Mouse (Mus musculus) pancreas, adult 10 weeks (tissue): ENCODE results near the gene Cyp2d9. TPM values are rescaled to one million over a fixed set of nuclear protein-coding genes. Genes with fewer than 3 reads are reported as not detected.

Experiments
- polyA plus RNA-seq: library from polyadenylated mRNA; stranded (reverse); fragments of 350-450 nt; fragmentation: Illumina TruSeq; extraction: RNeasy Lipid Tissue Mini Kit (QIAGEN cat#74804); gene quantifications from one replicate; pipeline ENCODE4 v1.2.3, GENCODE M21; 2015; ENCODE audit warnings: low read depth, low replicate concordance; ENCODE audit not compliant: insufficient read depth

Gene Cyp2d9
- not detected for polyA plus RNA-seq

DNA sequence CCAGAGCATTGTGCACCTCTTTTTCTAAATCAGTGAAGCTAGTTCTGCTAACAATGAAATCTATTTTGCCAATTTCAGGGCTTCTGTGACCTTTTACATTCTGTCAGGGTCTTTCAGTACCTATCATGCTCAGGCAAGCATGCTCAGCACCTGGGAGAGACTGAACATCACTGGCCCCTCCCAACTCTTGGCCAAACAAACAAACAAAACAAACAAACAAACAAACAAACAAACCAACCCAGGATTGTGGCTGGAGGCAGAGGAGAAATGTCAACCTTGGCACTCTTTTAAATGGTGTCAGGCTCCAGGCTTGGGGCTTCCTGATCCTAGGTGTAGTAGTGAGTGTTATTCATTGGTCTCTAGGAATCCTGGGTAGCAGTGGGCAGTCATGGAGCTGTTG, at the start of gene Cyp2d9:
Gene Cyp2d9 (plus strand): TSS at position 301 of the 400 bp plus-strand sequence.

DNA sequence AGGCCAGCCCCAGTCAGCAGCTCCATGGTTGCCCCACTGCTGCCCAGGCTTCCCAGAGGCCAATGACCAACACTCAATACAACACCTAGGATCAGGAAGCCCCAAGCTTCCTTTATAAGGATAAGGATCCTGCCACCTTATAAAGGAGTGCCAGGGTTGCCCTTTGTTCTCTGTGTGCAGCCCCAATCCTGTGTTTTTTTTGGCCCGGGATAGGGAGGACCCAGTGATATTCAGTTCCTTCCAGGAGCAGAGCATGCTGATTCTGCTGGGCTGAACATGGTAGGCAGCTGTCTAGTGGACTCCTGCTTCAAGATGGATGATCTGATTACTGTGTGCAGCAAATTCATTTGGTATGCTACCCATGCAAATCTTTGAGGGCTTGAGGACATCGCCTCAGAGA, 39.3 kb upstream of the Cyp2d9 start, which contains the start of gene Cyp2d11:
Gene Cyp2d11 (minus strand): TSS at position 101 of the 400 bp plus-strand sequence.

DNA sequence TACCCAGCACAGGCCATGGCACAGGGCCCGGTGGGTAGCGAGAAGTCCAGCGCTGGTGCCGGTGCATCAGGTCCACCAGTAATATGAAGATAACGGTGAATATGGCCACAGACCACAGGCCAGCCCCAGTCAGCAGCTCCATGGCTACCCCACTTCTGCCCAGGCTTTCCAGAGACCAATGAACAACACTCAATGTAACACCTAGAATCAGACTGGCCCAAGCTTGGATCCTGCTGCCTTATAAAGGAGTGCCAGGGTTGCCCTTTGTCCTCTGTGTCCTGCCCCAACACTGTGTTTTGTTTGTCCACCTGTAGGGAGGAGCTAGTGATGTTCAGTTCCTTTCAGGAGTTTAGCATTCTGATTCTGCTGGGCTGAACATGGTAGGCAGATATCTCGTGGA, 26.3 kb upstream of the Cyp2d9 start, which contains the start of gene Cyp2d10:
Gene Cyp2d10 (minus strand): TSS at position 215 of the 400 bp plus-strand sequence.

Other genes with a start within 250 kb of the Cyp2d9 start
- gene Shisa8, start 220.6 kb upstream of the Cyp2d9 start, polyA plus RNA-seq, result not detected
- gene Tnfrsf13c, start 209.1 kb upstream of the Cyp2d9 start, polyA plus RNA-seq, result not detected
- gene Cenpm, start 188.7 kb upstream of the Cyp2d9 start, polyA plus RNA-seq, result not detected
- gene 1500009C09Rik, start 181.0 kb upstream of the Cyp2d9 start, polyA plus RNA-seq, result not detected
- gene Sept3, start 158.5 kb upstream of the Cyp2d9 start, polyA plus RNA-seq, result 1.0 TPM
- not detected for gene Wbp2nl, start 134.5 kb upstream of the Cyp2d9 start, polyA plus RNA-seq
- gene Naga, start 94.5 kb upstream of the Cyp2d9 start, polyA plus RNA-seq, result 38.1 TPM
- gene Pheta2, start 94.5 kb upstream of the Cyp2d9 start, polyA plus RNA-seq, result not detected
- 65.3 TPM for gene Smdt1, start 94.5 kb upstream of the Cyp2d9 start, polyA plus RNA-seq
- gene Ndufa6, start 79.1 kb upstream of the Cyp2d9 start, polyA plus RNA-seq, result 106 TPM
- gene Cyp2d22, start 53.2 kb upstream of the Cyp2d9 start, polyA plus RNA-seq, result 20.4 TPM
- not detected for gene Cyp2d11, start 39.4 kb upstream of the Cyp2d9 start, polyA plus RNA-seq
- gene Cyp2d10, start 26.2 kb upstream of the Cyp2d9 start, polyA plus RNA-seq, result not detected
- not detected for gene Cyp2d12, start 121.6 kb downstream of the Cyp2d9 start, polyA plus RNA-seq
- gene Cyp2d34, start 187.5 kb downstream of the Cyp2d9 start, polyA plus RNA-seq, result not detected